Mouse (Mus musculus) C2C12 (cell line): Measurements from ENCODE around the gene Tmem79.
"Not testable (repeated sequence)": the region's sequence is repeated elsewhere in the genome, so short reads cannot be mapped to it uniquely, and the experiment has no call there.

ENCODE experiments used
- CEBPB ChIP-seq: IDR thresholded peaks from one replicate; pipeline ENCODE4 v1.6.1; 2011; ENCODE audit warnings: low read depth, mild to moderate bottlenecking, control low read depth, moderate library complexity
- CTCF ChIP-seq: IDR thresholded peaks from one replicate; pipeline ENCODE4 v1.5.1; 2011; ENCODE audit not compliant: control insufficient read depth, insufficient read depth, insufficient read length

DNA sequence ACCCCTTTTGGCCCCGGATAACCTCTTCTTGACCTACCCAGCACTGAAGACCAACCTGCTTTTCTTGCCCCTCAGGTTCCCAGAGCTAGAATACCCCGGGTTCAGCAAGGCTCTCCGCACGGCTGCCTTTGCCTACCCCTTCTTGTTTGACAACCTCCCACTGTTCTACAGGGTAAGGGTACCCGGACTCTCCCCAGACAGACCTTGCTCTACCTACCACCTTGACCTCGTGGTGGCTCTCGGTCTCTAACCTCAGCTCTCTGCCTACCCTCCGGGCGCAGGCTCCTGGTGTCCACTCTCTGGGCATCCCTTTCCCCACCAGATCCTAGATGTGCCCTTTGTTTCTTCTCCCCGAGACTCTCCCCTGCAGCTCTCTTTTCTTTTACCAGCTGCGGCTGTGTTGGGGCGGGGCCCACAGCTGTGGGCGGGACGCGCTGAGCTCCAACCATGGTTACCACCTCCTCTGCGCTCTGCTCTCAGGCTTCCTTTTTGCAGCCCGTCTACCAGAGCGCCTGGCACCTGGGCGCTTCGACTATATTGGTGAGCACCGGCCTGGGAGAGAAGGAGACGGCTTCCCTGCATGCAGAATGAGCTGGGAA is 31.0 kb upstream of the Tmem79 start:
- TF ChIP-seq CTCF, CEBPB: not testable (repeated sequence)
